Mouse (Mus musculus) cerebellum, adult 9-11 months (tissue): ENCODE data around the gene Myom3.

ENCODE experiments used
- DNase-seq: peaks from one replicate; pipeline ENCODE4 v3.0.0; 2022

Gene Myom3

DNA sequence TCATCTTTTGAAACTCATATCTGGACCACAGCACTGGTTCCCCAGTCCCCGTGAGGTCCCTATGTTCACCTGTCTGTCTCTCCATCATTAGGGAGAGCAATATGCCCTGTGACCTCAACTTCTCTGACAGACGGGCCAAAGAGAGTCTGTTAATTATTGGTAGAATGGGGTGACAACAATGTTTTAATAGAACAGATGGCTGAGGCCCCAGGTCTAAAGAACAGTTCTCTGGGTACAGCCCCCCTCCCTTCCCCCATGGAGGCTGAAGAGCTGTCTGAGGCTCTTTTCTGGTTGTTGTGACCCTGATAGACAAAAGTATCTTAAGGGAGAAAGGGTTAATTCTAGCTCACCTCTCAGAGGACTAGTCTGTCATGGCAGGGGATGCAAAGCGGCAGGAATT lies 58.9 kb downstream of the Myom3 start:
- no peak for DNase-seq

DNA sequence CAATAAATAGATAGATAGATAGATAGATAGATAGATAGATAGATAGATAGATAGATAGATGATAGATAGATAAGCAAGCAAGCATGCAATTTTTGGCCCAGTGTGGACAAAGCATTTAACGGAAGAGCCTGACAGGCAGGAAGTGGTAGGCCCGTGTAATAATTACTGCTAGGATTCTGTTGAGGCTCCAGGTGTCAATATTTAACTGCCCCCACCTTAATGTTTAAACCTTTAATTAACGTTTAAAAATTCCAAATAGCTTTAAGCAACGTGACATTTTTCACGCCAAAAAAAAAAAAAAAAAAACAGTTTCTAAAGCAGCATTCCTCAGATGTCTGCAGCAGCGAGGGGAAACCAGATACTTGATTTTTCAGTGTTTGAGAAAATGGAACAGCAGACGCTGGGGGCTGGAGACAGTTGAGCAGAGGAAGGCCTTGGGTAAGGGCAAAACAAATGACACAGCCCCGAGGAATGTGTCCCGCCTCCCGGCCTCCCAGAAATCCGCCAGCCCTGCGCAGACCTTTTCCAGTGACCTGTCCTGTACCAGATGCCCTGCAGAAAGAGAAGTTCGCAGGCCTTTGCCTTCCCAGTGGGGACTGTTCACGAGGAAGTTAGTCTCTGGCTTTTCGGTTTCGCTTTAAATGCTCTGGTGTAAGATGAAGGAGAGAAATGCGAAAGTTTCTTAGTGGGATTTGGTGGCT lies 60.5 kb downstream of the Myom3 start:
- DNase-seq: no peak

DNA sequence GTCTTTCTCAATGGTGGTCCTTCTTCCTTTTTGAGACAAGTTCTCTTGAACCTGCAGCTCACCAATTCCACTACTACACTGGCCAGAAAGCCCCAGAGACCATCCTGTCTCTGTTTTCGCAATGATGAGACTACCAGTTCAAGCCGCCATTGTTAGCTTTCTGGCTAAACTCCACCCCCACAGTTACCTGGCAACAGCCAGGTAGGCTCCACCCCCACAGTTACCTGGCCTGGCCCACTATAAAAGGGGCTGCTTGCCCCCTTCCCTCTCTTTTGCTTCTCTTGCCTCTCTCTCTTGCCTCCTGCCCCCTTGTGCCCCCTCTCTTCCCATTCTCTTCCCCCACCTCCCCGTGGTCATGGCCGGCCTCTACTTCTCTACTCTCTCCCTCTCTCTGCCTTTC lies 62.3 kb downstream of the Myom3 start:
- DNase-seq: no peak

DNA sequence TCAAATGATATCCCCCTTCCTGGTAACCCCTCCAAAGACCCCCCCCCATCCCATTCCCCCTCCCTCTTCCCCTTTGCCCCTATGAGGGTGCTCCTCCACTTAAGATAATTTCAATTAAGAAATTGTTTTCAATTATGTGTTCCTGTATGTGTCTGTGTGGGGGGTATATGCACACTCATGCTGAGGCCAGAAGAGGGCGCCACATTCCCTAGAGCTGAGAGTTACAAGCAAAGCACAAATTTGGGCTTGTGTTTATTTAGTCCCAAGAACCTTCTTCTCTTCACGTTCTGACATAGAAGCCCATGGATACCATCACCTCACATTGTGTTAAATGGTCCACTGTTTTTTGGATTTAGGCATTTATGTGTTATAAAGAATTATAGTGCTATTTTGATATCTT lies 63.8 kb downstream of the Myom3 start:
- DNase-seq: no peak

DNA sequence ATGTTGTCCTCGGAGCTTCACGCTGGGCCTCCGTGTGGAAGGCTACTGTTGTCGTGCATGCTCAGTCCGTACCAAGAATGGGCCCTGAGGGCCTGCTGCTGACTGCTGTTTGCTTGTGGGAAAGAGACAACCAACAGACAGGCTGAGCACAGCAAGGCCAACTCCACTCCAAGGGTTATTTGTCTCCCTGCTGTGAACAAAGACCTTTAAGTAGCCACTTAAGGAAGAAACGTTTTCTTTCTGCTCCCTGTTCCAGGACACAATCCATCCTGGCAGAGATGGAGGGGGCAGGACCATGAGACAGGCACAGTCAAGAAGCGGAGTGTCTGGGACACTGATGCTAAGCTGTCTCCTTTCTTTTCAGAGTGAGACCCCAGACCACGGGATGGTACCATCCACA lies 64.7 kb downstream of the Myom3 start:
- DNase-seq: no peak

DNA sequence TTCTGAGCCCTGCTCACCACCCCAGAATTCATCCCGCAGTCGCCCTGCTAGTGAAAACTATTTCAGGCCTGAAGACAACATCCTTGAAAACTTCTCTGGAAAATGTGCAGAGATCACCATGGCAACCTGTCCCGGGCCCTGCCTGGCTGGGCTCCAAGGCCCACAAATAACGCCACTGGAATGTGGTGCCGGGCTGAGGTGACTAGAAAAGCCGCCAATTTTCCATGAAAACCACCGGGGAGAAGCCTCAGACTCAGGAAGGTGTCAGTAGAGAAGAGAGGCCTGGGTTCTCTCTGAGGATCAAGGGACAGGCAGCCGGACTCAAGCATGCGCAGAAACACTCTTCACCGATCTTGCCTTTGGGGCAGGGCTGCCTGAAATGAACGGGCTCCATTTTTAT lies 69.0 kb downstream of the Myom3 start:
- no peak for DNase-seq

DNA sequence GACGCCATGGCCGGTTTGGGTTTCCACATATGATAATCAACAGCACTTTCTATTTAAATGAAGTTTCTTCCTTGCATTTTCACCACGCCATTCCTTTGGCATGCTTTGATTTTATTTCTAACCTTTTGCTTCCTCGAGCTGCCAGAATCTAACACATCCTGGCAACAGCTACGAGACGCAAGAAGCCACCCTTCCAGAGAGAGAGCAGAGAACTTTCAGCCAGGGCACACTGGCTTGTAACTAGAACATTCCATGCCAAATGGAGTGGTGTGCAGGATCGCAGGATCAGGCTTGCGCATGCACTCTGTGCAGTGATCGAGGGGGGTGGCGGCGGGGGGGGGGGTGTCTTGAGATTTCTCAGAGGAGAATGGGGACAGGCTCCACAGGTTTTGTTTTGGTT lies 72.6 kb downstream of the Myom3 start:
- no peak for DNase-seq

DNA sequence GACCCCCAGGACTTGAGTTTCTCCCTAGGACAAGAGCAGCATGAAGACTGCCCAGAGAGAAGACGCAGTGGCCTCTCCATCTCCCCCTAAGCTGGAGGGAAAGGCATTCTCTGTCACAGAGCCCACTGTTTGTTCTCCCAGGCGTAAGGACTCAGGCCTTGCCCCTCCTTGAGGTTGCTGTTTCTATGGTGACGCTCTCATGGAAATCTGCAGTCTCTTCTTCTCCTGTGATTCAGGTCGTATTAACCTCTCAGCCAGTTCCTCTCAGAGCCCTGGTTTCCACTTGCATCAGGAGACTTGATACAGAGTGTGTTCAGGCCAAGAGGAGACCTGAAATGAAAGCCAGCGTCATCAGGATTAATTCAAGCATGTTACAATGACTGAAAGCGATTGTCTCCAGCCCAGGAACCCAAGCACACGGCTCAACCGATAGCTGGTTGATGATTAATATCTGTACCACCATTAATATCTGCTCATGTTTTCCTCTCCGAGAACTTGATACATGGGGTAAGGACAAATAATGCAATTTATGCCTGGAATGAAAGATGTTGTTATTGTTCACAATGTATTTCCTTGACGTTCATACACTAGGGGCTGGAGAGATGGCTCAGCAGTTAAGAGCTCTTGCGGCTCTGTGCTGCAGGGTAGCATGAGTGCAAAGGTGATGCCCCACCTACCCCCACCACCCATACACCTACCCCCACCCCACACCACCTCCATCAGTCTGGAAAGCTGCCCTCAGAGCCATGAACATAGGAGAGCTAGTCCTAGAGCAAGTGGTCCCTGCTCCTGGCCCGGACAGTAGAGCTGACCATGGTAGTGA lies 74.0 kb downstream of the Myom3 start:
- no peak for DNase-seq

DNA sequence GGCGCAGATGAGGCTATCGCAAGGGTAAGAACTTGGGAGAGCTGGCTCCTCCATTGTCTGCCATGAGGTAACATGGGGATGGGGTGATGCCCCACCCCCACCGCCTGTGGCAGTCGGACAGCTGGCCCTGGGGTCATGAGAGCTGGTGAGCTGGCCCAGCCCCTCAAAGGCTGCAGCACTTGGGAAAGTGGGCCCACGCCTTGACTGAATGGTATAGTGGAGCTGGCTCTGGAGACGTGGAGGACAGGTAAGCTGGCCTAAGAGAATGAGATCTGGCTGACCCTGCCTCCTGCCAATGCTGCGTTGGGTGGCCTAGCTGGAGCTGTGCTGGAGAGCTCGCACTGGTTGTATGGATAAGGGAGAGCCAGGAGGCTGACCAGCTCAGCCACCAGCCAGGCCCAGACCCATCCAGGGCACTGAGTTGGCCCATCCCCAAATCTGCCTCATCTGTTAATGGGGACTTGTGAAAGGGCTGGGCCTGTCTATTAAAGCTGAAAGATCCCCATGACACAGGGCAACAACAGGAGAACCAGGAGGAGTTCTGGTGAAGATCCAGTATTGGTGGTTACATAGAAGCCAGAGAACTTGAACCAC lies 74.7 kb downstream of the Myom3 start:
- DNase-seq: no peak

DNA sequence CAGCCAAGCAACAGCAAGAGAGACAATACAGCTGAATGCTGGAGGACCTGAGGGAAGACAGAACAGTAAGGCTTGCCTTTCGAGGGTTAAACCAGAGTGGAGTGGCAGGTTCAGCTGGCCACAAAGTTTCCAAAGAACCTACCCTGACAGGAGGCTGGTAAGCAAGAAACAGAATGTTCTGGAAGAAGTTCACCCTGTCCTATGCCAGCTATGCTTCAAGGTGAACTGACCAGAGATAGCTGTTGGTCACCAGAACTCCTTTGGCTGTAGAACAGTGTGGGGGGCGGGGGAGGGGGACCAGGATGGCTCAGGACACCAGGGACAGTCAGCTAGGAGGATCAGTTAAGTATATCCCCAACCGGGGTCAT lies 79.4 kb downstream of the Myom3 start:
- DNase-seq: no peak

DNA sequence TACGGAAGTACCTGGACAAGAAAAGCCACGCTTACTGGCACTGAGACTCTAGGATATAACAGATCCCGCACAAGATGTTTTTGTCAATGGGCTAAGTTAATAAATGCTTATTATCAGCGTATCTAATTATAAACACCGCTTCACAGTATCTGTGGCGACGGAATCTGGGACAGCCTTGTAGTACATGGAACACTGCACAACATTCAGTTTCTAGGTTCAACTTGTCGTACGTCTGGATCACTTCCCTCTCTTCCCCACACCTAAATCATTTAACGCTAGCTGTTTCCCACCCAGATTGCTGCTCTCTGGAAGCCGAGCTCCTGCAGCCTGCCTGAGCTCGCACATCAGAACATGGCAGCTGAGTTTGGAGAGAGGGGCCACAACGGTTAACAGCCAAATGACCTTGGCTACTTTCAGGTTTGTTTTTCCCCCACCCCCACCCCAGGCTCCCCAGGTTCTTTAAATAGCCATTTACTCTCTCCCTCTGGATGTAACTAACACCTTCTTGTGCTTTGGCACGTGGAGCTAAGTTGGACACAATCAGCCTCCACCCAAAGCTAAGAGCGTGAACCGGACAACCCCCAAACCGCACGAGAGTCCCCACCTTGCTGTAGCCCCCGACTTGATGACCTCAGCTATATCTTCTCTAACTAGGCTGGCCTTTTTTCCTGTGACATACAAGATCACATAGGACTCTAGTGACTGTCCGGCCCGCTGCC lies 79.9 kb downstream of the Myom3 start:
- no peak for DNase-seq

DNA sequence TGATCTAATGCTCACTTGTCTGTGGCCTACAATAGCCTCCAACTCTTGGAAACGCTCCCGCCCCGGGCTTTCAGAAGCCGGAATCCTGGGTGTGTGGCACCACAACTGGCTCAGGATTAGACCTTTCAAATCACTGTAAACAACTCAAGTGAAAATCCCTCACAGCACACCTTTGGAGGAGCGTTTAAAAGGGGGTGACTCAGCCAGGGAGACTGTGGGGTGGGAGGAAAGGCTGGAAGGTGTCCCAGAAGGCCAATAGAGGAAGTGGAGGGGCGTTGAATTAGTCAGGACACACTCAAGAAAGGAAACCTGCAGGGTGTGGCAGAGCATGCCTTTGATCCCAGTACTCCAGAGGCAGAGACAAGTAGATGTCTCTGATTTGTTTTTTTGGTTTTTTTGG lies 84.9 kb downstream of the Myom3 start:
- DNase-seq: no peak

DNA sequence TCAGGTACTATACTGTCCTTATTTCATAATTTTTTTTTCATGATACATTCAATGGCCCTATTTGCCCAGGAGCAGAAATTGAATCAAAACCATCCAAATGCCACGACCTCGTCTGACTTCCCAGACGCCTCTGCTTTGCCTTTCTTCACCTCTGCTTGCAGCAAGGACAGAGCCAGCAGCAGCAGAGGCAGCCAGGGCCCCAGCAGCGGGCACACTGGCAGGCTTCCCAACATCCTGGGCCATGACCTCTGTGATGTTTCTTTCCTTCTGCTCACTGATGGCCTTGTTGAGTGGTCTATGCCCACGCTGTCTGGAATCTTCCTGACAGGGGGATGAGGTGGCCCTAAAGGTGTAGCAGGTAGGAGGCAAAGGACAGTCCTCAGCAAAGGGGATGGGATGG lies 88.1 kb downstream of the Myom3 start:
- no peak for DNase-seq

DNA sequence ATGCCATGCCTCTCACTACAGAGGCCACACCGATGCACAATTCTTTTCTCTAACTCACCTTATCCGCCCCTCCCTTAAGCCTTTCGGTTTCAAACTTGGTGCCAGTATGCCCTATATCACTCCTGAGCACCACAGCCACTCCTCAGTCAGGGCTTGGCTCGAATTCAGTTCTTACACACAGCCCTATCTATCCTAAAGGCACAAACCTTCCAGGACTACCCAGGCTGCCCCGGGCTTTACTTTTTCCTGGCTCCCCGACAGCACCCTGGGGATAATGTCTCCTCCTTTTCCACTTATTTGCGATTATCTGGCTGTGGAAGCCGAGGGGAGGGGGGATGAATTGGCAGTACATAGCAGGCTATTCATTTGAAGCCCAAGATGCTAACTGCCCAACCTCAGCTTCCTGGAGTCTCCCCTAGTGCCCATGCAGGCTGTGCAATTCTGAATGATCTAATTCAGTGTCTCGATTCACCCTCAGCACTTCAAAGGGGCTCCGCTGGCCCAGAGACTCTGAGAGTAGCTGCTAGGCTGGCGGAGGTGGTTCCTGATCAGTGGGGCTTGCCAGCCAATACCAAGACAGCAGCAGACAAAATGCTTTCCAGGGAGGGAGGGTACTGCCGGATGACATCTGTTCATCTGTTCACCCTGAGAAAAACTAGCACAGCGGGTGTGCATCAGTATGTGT lies 91.0 kb downstream of the Myom3 start:
- DNase-seq: peak; percentile 30

DNA sequence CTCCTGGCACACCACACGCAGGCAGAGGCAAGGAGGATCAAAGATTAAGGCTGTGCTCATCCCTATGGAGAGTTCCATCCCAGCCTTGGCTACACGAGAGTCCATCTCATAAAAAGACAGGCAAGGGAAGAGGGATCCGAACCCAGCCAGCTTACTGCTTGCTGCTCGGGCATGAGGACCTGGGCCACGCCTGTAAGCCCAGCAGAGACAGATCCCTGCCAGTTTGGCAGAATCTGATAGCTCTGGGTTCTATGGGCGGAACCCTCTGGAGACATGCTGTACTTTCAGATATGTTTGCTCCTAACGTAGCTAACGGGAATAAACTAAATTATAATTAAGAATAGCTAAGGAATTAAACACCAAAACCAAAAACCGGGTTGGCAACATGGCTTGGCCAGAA lies 92.4 kb downstream of the Myom3 start:
- no peak for DNase-seq

DNA sequence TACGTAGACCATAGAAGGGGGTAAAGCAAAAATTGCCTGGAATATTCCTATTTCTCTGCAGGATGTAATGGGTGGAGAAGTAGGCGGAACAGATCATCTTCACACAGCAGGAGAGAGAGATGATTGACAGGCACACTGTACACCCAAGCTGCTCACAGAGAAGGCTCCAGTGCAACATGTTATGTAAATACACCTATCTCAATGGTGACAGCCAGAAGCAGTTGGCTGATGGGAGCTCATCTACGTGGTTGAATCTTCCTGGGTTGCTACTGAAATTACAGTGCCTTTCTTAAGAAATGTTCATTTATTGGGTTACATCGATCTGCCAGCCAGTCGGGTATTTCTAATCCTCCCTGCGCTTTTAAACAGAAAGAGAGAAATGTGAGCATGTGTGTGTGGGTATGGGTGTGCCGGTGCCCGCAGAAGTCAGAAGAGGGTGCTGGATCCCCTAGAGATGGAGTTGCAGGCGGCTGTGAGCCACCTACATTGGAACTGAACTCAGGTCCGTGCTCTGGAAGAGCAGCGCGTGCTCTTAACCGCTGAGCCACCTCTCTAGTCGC lies 94.6 kb downstream of the Myom3 start:
- peak; percentile 30 for DNase-seq

DNA sequence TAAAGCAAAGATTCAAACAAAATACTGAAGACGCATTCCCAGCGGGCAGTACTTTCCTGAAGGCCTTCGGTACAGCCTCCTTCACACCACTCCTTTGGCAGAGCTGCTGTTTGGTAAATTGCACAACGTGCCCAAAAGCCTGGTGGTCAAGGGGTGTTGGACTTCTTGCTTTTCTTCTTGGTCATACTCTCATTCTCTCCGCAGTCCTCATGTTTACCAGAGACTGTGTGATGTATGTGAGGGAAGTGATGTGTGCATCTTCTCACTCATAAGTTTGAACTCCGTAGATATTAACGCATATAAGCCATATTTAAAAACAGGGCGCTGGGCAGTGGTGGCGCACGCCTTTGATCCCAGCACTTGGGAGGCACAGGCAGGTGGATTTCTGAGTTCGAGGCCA lies 95.1 kb downstream of the Myom3 start:
- DNase-seq: peak; percentile 30

DNA sequence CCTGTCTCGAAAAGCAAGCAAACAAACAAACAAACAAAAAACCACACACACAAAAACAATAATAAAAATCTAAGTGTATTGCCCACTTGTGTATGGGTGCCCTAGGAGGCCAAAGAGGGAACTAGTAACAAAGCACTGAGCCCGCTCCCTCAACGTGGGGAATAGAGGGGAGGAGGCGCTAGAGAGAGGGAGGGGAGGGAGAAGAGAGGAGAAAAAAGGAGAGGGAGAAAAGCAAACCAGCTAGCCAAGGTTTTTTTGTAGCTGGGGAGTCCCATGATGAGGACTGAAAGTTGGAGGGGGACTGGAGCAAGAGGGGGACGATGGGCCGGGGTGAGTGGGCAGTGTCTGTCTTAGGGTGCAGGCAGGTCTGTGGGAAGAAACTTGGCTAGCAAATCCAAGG lies 95.6 kb downstream of the Myom3 start:
- no peak for DNase-seq

DNA sequence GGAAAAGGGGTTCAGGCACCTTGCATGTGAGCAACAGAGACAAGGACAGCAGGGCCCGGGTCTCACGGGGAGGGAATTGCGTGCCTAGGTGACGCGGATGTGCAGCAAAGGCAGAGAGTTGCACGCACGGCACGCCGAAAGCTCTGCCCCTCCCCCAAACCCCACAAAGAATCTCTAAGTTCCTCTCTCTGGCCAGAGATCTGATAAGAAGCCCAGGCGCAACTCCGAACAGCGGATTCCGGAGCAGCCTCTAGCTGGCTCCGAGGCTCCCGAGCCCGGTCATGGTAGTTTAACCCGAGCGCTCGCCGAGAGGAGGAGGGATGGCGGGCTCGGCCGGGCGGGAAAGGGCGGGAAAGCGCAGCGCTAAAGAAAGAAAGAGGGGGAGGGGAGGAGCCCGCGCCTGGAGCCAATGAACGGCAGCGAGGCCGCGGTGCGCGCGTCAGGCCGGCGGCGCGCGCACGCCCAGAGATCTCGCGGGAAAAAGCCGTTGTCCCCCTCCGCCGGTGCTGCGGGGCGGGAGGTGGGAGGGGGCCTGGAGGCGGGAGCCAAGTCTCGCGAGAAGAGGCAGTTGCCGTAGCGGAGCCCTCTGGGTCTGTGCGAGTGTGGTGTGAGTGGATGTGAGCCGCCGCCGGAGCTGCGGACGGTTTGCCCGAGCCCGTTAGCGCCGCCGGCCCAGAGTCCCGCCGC lies 96.2 kb downstream of the Myom3 start, which contains the start of gene Srsf10:
TSS of gene Srsf10 (plus strand) at position 212 of the 687 bp plus-strand sequence.
- DNase-seq: peak; percentile 97

DNA sequence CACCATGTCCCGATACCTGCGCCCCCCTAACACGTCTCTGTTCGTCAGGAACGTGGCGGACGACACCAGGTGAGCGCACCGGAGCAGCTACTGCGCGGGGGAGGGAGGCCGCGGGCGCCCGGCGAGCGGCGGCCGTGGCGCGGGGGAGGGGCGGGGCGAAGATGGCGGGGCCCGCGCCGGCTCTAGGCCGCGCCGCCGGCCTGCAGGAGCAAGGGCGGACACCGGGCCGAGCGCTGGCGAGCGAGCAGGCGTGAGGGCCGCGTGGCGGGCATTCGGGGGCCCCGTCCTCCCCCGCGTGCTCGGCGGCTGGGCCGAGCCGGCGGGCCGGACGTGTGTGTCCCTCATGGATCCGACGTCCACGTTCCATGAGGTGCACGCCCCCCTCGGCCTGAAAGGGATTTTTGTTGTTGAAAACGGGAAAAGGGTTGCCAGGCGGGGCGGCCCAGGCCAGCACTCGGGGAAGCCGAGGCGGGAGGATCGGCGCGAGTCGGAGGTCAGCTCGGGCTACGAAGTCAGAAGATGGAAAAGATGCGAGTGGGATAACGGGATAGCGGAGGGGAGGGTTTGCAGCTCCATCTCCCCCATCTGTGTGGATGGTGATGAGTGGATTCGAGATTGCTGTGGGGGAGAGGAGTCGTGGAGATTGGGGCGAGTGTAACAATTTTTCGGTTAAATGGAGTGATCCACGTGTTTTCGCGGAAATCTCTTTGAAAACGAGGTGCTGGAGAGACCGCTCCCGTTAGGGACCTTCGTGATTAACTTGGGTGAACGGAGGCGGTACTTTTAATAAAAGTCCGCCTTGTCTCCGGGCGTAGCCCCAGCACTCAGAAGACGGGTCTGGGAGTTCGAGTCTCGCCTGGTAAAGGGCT lies 96.9 kb downstream of the Myom3 start:
- DNase-seq: peak; percentile 72
